In the genomic region with DNA sequence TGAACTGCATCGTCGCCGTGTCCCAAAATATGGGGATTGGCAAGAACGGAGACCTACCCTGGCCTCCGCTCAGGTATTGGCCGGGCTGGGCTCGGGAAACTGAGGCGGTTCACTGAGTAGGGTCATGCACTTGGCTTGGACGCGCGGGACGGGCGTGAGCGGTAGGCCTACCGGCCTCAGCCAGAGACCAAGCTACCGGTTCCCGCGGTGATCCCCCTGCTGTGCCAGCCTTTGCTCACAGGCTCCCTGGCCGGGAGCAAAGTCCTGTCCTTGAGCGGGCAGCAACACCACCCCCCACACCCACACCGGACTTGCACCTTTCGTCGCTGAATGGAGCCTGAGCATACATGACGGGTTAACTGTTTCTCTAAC, we compare ENCODE assay signal across 8 mouse cellular contexts. TPM values are rescaled to one million over a fixed set of nuclear protein-coding genes. Genes with fewer than 3 reads are reported as not detected.
DNase-seq lines count a peak whose midpoint lies in the region; ATAC-seq and TF ChIP-seq lines count a peak whose summit lies in the region.

No protein-coding gene starts in this region.

- no peak overlapping the region for H3K27ac ChIP-seq in bone marrow macrophage, adult 2 months (ENCODE audit: insufficient read depth, low read depth, low read length)
- H3K27ac ChIP-seq in hindbrain, embryonic 14.5 days: no peak overlapping the region
- peak overlapping the region; percentile 80 for H3K27ac ChIP-seq in liver, embryonic 12.5 days
- H3K27ac ChIP-seq in stomach, embryonic 16.5 days (ENCODE audit: low read length): peak overlapping the region; percentile 58

- no peaks in the 10 kb centered on the region for H3K9me3 ChIP-seq in hindbrain, embryonic 14.5 days (ENCODE audit: control insufficient read depth, low read length)
- H3K9me3 ChIP-seq in liver, embryonic 12.5 days (replicated peaks): no peaks in the 10 kb centered on the region
- no peaks in the 10 kb centered on the region for H3K9me3 ChIP-seq in stomach, embryonic 16.5 days (replicated peaks; ENCODE audit: control insufficient read depth, low read length)

- ATAC-seq in cerebellum, adult (ENCODE audit: insufficient number of reproducible peaks, low FRiP score, low TSS enrichment): peak; percentile 47; the same call in 1 of the 2 replicates
- ATAC-seq in hindbrain, embryonic 14.5 days (ENCODE audit: low FRiP score): peak; percentile 52
- peak; percentile 48 for ATAC-seq in liver, embryonic 12.5 days
- ATAC-seq in stomach, embryonic 16.5 days (ENCODE audit: insufficient read depth, low FRiP score): peak; percentile 8

- H3K4me3 ChIP-seq in bone marrow macrophage, adult 2 months (ENCODE audit: insufficient read depth, low read length): peak overlapping the region; percentile 85
- peak overlapping the region; percentile 48 for H3K4me3 ChIP-seq in hindbrain, embryonic 14.5 days (replicated peaks; ENCODE audit: low read length)
- H3K4me3 ChIP-seq in liver, embryonic 12.5 days: peak overlapping the region; percentile 84
- H3K4me3 ChIP-seq in stomach, embryonic 16.5 days (replicated peaks; ENCODE audit: low read length): peak overlapping the region; percentile 77

- no peak for TF ChIP-seq CTCF in bone marrow macrophage, adult 2 months (IDR thresholded peaks at IDR 0.05; ENCODE audit: low read depth, low read length)

- H3K36me3 ChIP-seq in hindbrain, embryonic 14.5 days (replicated peaks; ENCODE audit: control insufficient read depth, insufficient read depth): no peaks in the 10 kb centered on the region
- peaks cover 56% of the 10 kb centered on the region for H3K36me3 ChIP-seq in liver, embryonic 12.5 days
- peaks cover 3% of the 10 kb centered on the region; the same call in 1 of the 2 replicates for H3K36me3 ChIP-seq in stomach, embryonic 16.5 days (ENCODE audit: control insufficient read depth, insufficient read depth, low read length)

- DNase-seq in cerebellum, adult 9-11 months: no peak
- DNase-seq in hindbrain, embryonic 14.5 days (ENCODE audit: low spot score): no peak
- no peak for DNase-seq in right cerebral cortex, postnatal 14 days
- DNase-seq in natural killer cell, adult 2 months (ENCODE audit: low spot score in 2 of 2): no peak

- H3K4me1 ChIP-seq in bone marrow macrophage, adult 2 months (ENCODE audit: control insufficient read depth, insufficient read depth, low read length): peaks cover 5% of the 10 kb centered on the region
- H3K4me1 ChIP-seq in hindbrain, embryonic 14.5 days (replicated peaks; ENCODE audit: control insufficient read depth, insufficient read depth, low read length): peaks cover 16% of the 10 kb centered on the region
- peaks cover 34% of the 10 kb centered on the region for H3K4me1 ChIP-seq in liver, embryonic 12.5 days
- H3K4me1 ChIP-seq in stomach, embryonic 16.5 days (ENCODE audit: control insufficient read depth, insufficient read depth, low read length): peaks cover 8% of the 10 kb centered on the region

- H3K4me2 ChIP-seq in hindbrain, embryonic 14.5 days (replicated peaks): peak overlapping the region; percentile 95
- peak overlapping the region; percentile 94 for H3K4me2 ChIP-seq in liver, embryonic 12.5 days
- H3K4me2 ChIP-seq in stomach, embryonic 16.5 days (ENCODE audit: low read depth, low read length): peak overlapping the region; percentile 95

- no peaks in the 10 kb centered on the region for H3K27me3 ChIP-seq in hindbrain, embryonic 14.5 days (ENCODE audit: control insufficient read depth, insufficient read depth, low read length)
- no peaks in the 10 kb centered on the region for H3K27me3 ChIP-seq in liver, embryonic 12.5 days (replicated peaks)
- H3K27me3 ChIP-seq in stomach, embryonic 16.5 days (ENCODE audit: control insufficient read depth, insufficient read depth, low read length): no peaks in the 10 kb centered on the region

- TF ChIP-seq POLR2A in bone marrow macrophage, adult 2 months (IDR thresholded peaks at IDR 0.05; ENCODE audit: borderline replicate concordance, low read depth, low read length): no peak

- H3K9ac ChIP-seq in hindbrain, embryonic 14.5 days: peak overlapping the region; percentile 46
- H3K9ac ChIP-seq in liver, embryonic 12.5 days: peak overlapping the region; percentile 86
- peak overlapping the region; percentile 74 for H3K9ac ChIP-seq in stomach, embryonic 16.5 days (ENCODE audit: low read length)

- 1% methylated on average over 24 of the region's 24 CpGs for WGBS in hindbrain, embryonic 14.5 days
- under 1% methylated on average over 24 of the region's 24 CpGs for WGBS in liver, embryonic 12.5 days (ENCODE audit: insufficient replicate concordance)
- WGBS in stomach, embryonic 16.5 days: 0% methylated on average over 24 of the region's 24 CpGs

RNA-seq across cellular contexts. Expression of a gene that starts 0.5 kb away (rescaled TPM):
- polyA plus RNA-seq in bone marrow macrophage, adult 2 months (2012; ENCODE audit: insufficient read depth, insufficient read length, missing spikeins): 8.5 and 9.3 TPM in 2 replicates
- 27.5 and 28.0 TPM in 2 replicates for polyA plus RNA-seq in hindbrain, embryonic 14.5 days (2014; fragmentation: Nextera tagmentation; extraction: Ambion mirVana)
- polyA plus RNA-seq in liver, embryonic 12.5 days (2016; fragmentation: Nextera tagmentation; extraction: Ambion mirVana): 15.8 and 18.1 TPM in 2 replicates
- polyA plus RNA-seq in stomach, embryonic 16.5 days (2015; fragmentation: Nextera tagmentation; extraction: Ambion mirVana): 20.1 and 20.5 TPM in 2 replicates

RNA-seq across cellular contexts. Expression of a gene that starts 0.7 kb away (rescaled TPM):
- polyA plus RNA-seq in bone marrow macrophage, adult 2 months (2012; ENCODE audit: insufficient read depth, insufficient read length, missing spikeins): 5.5 and 5.7 TPM in 2 replicates
- 4.7 and 5.1 TPM in 2 replicates for polyA plus RNA-seq in hindbrain, embryonic 14.5 days (2014; fragmentation: Nextera tagmentation; extraction: Ambion mirVana)
- polyA plus RNA-seq in liver, embryonic 12.5 days (2016; fragmentation: Nextera tagmentation; extraction: Ambion mirVana): 19.3 and 19.9 TPM in 2 replicates
- 11.6 and 12.7 TPM in 2 replicates for polyA plus RNA-seq in stomach, embryonic 16.5 days (2015; fragmentation: Nextera tagmentation; extraction: Ambion mirVana)

RNA-seq across cellular contexts. Expression of a gene that starts 49.5 kb away (rescaled TPM):
- polyA plus RNA-seq in bone marrow macrophage, adult 2 months (2012; ENCODE audit: insufficient read depth, insufficient read length, missing spikeins): 1.0 TPM in 1 of 2 replicates, not detected in the other
- polyA plus RNA-seq in hindbrain, embryonic 14.5 days (2014; fragmentation: Nextera tagmentation; extraction: Ambion mirVana): 0.40 and 1.1 TPM in 2 replicates
- 0.50 and 0.61 TPM in 2 replicates for polyA plus RNA-seq in liver, embryonic 12.5 days (2016; fragmentation: Nextera tagmentation; extraction: Ambion mirVana)
- polyA plus RNA-seq in stomach, embryonic 16.5 days (2015; fragmentation: Nextera tagmentation; extraction: Ambion mirVana): 0.62 and 0.90 TPM in 2 replicates

Comparison
In these comparisons a context has a peak if more than half of its experiments do, and no peak if none do; other contexts are left out.
1. H3K27ac ChIP-seq: peak in liver, embryonic 12.5 days (single experiment) and stomach, embryonic 16.5 days (single experiment); none in bone marrow macrophage, adult 2 months (single experiment) and hindbrain, embryonic 14.5 days (single experiment).
2. Peak in every context shown above with its lines, with median percentiles within 50 percentile points of each other: ATAC-seq, H3K4me3 ChIP-seq, H3K4me2 ChIP-seq and H3K9ac ChIP-seq.